Mouse (Mus musculus): ENCODE data around the gene Rnf151. TPM values are rescaled to one million over a fixed set of nuclear protein-coding genes. Genes with fewer than 3 reads are reported as not detected.
"Not testable (repeated sequence)": the region's sequence is repeated elsewhere in the genome, so short reads cannot be mapped to it uniquely, and the experiment has no call there.

The Rnf151 gene
- polyA plus RNA-seq, 1 experiment from 2014 or later: 0.07 TPM

DNA sequence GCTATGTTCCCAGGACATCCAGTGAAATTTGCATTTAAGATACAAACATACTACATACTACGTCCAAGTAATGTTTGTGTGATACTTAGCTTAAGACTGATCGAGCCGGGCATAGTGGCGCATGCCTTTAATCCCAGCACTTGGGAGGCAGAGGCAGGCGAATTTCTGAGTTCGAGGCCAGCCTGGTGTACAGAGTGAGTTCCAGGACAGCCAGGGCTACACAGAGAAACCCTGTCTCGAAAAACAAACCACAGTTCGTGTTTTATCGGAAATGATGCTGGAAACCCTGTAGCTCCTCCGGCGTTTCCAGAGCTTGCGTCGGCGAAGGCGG, 48.7 kb downstream of the Rnf151 start:
- peak overlapping the region; percentile 65 for H3K4me2 ChIP-seq (ENCODE audit: low read depth, low read length)
- ATAC-seq (ENCODE audit: low read depth): not testable (repeated sequence)

DNA sequence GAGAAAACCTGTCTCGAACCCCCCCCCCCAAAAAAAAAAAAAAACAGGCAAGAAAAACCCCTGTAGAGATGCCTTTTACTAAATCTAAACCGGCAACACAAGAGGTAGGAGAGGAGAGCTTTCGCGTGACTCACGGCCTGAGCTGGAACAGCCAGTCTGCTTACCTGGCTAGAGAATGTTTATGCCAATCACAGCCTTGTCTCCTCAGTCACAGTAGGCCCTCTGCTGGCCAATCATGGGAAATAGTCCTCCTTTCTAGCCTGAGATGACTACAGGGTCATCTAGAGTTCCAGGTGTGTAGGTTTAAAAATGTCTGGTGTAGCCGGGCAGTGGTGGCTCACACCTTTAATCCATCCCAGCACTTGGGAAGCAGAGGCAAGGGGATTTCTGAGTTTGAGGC, 50.4 kb downstream of the Rnf151 start:
- peaks cover 26% of the 10 kb centered on the region for H3K4me1 ChIP-seq (ENCODE audit: control insufficient read depth, low read depth, low read length)
- H3K4me2 ChIP-seq (ENCODE audit: low read depth, low read length): no peak overlapping the region
- no peak overlapping the region for H3K27ac ChIP-seq (ENCODE audit: low read length)
- no peak overlapping the region for H3K4me3 ChIP-seq (ENCODE audit: low read depth, low read length)
- 17% methylated on average over 6 of the region's 6 CpGs for WGBS (ENCODE audit: insufficient replicate concordance)
- no peak overlapping the region for H3K9ac ChIP-seq (ENCODE audit: low read depth, low read length)
- no peaks in the 10 kb centered on the region for H3K36me3 ChIP-seq (ENCODE audit: control insufficient read depth, insufficient read depth)
- ATAC-seq (ENCODE audit: low read depth): no peak
- no peaks in the 10 kb centered on the region for H3K9me3 ChIP-seq (replicated peaks; ENCODE audit: control insufficient read depth, low read length)
- H3K27me3 ChIP-seq (ENCODE audit: control insufficient read depth, insufficient read depth, low read depth, low read length): no peaks in the 10 kb centered on the region; the same call in 1 of the 2 replicates

More for the DNA sequence above, 48.7 kb downstream of the Rnf151 start:
- not testable (repeated sequence) for H3K36me3 ChIP-seq (ENCODE audit: control insufficient read depth, insufficient read depth); H3K9me3 ChIP-seq (replicated peaks; ENCODE audit: control insufficient read depth, low read length); H3K27me3 ChIP-seq (ENCODE audit: control insufficient read depth, insufficient read depth, low read depth, low read length)
- H3K4me3 ChIP-seq (ENCODE audit: low read depth, low read length): peak overlapping the region; percentile 87
- peaks cover 27% of the 10 kb centered on the region for H3K4me1 ChIP-seq (ENCODE audit: control insufficient read depth, low read depth, low read length)
- 6% methylated on average over 15 of the region's 15 CpGs for WGBS (ENCODE audit: insufficient replicate concordance)
- H3K27ac ChIP-seq (ENCODE audit: low read length): peak overlapping the region; percentile 71
- H3K9ac ChIP-seq (ENCODE audit: low read depth, low read length): peak overlapping the region; percentile 58

DNA sequence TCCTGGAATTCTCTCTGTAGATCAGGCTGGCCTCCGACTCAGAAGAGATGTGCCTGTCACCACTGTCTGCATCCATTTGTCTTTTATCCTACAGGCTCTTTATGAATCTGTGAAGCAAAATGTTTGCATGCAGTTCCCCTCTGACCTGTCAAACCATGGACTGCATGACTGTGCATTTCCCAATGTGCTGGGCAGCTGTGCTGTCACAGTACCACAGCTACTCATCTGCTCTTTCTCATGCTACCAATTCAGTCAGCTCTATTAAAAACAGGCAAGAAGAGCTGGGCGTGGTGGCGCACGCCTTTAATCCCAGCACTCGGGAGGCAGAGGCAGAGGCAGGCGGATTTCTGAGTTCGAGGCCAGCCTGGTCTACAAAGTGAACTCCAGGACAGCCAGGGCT, 50.9 kb downstream of the Rnf151 start:
- H3K27me3 ChIP-seq (ENCODE audit: control insufficient read depth, insufficient read depth, low read depth, low read length); H3K4me3 ChIP-seq (ENCODE audit: low read depth, low read length); H3K9me3 ChIP-seq (replicated peaks; ENCODE audit: control insufficient read depth, low read length); H3K9ac ChIP-seq (ENCODE audit: low read depth, low read length); ATAC-seq (ENCODE audit: low read depth); H3K4me2 ChIP-seq (ENCODE audit: low read depth, low read length); H3K36me3 ChIP-seq (ENCODE audit: control insufficient read depth, insufficient read depth); H3K27ac ChIP-seq (ENCODE audit: low read length): not testable (repeated sequence)
- 53% methylated on average over 7 of the region's 7 CpGs for whole genome bisulfite sequencing (ENCODE audit: insufficient replicate concordance)
- H3K4me1 ChIP-seq (ENCODE audit: control insufficient read depth, low read depth, low read length): peaks cover 22% of the 10 kb centered on the region

Other genes starting within 250 kb of the Rnf151 start
- 11.4 and 12.3 TPM in 2 replicates for gene E4f1, start 247.8 kb downstream of the Rnf151 start, polyA plus RNA-seq (2015; fragmentation: Nextera tagmentation; extraction: Ambion mirVana)
- 48.2 and 49.0 TPM in 2 replicates for gene Pgp, start 247.7 kb downstream of the Rnf151 start, polyA plus RNA-seq (2015; fragmentation: Nextera tagmentation; extraction: Ambion mirVana)
- not detected in 2 replicates for gene Bricd5, start 244.2 kb downstream of the Rnf151 start, polyA plus RNA-seq (2015; fragmentation: Nextera tagmentation; extraction: Ambion mirVana)
- gene Mlst8, start 239.0 kb downstream of the Rnf151 start, polyA plus RNA-seq (2015; fragmentation: Nextera tagmentation; extraction: Ambion mirVana): 11.8 and 11.9 TPM in 2 replicates
- 0.08 and 0.13 TPM in 2 replicates for gene Caskin1, start 229.5 kb downstream of the Rnf151 start, polyA plus RNA-seq (2015; fragmentation: Nextera tagmentation; extraction: Ambion mirVana)
- gene Traf7, start 190.1 kb downstream of the Rnf151 start, polyA plus RNA-seq (2015; fragmentation: Nextera tagmentation; extraction: Ambion mirVana): 28.5 and 29.6 TPM in 2 replicates
- gene Rab26, start 183.9 kb downstream of the Rnf151 start, polyA plus RNA-seq (2015; fragmentation: Nextera tagmentation; extraction: Ambion mirVana): 0.46 and 0.87 TPM in 2 replicates
- 2.7 and 4.0 TPM in 2 replicates for gene Pkd1, start 168.2 kb downstream of the Rnf151 start, polyA plus RNA-seq (2015; fragmentation: Nextera tagmentation; extraction: Ambion mirVana)
- 20.6 and 23.7 TPM in 2 replicates for gene Tsc2, start 85.4 kb downstream of the Rnf151 start, polyA plus RNA-seq (2015; fragmentation: Nextera tagmentation; extraction: Ambion mirVana)
- gene Nthl1, start 85.4 kb downstream of the Rnf151 start, polyA plus RNA-seq (2015; fragmentation: Nextera tagmentation; extraction: Ambion mirVana): 5.9 and 6.7 TPM in 2 replicates
- gene Slc9a3r2, start 67.7 kb downstream of the Rnf151 start, polyA plus RNA-seq (2015; fragmentation: Nextera tagmentation; extraction: Ambion mirVana): 9.8 and 11.8 TPM in 2 replicates
- 0.15 and 0.38 TPM in 2 replicates for gene Npw, start 59.6 kb downstream of the Rnf151 start, polyA plus RNA-seq (2015; fragmentation: Nextera tagmentation; extraction: Ambion mirVana)
- 6.3 and 8.7 TPM in 2 replicates for gene Zfp598, start 48.4 kb downstream of the Rnf151 start, polyA plus RNA-seq (2015; fragmentation: Nextera tagmentation; extraction: Ambion mirVana)
- gene Syngr3, start 28.1 kb downstream of the Rnf151 start, polyA plus RNA-seq (2015; fragmentation: Nextera tagmentation; extraction: Ambion mirVana): 0.05 and 0.21 TPM in 2 replicates
- gene Gfer, start 21.9 kb downstream of the Rnf151 start, polyA plus RNA-seq (2015; fragmentation: Nextera tagmentation; extraction: Ambion mirVana): 23.7 and 23.9 TPM in 2 replicates
- 0.37 and 0.42 TPM in 2 replicates for gene Noxo1, start 21.8 kb downstream of the Rnf151 start, polyA plus RNA-seq (2015; fragmentation: Nextera tagmentation; extraction: Ambion mirVana)
- gene Tbl3, start 10.4 kb downstream of the Rnf151 start, polyA plus RNA-seq (2015; fragmentation: Nextera tagmentation; extraction: Ambion mirVana): 29.3 and 29.5 TPM in 2 replicates
- 868 and 907 TPM in 2 replicates for gene Rps2, start 53 bp upstream of the Rnf151 start, polyA plus RNA-seq (2015; fragmentation: Nextera tagmentation; extraction: Ambion mirVana)
- 168 and 174 TPM in 2 replicates for gene Ndufb10, start 6.4 kb upstream of the Rnf151 start, polyA plus RNA-seq (2015; fragmentation: Nextera tagmentation; extraction: Ambion mirVana)
- 0.34 TPM in 1 of 2 replicates, not detected in the other for gene Rpl3l, start 9.8 kb upstream of the Rnf151 start, polyA plus RNA-seq (2015; fragmentation: Nextera tagmentation; extraction: Ambion mirVana)
- gene Msrb1, start 18.6 kb upstream of the Rnf151 start, polyA plus RNA-seq (2015; fragmentation: Nextera tagmentation; extraction: Ambion mirVana): 30.0 and 33.9 TPM in 2 replicates
- 0.24 TPM in 1 of 2 replicates, not detected in the other for gene Hs3st6, start 34.9 kb upstream of the Rnf151 start, polyA plus RNA-seq (2015; fragmentation: Nextera tagmentation; extraction: Ambion mirVana)
- 0.30 and 0.56 TPM in 2 replicates for gene Meiob, start 86.2 kb upstream of the Rnf151 start, polyA plus RNA-seq (2015; fragmentation: Nextera tagmentation; extraction: Ambion mirVana)
- 124 and 125 TPM in 2 replicates for gene Hagh, start 122.1 kb upstream of the Rnf151 start, polyA plus RNA-seq (2015; fragmentation: Nextera tagmentation; extraction: Ambion mirVana)
- 46.3 and 47.3 TPM in 2 replicates for gene Fahd1, start 132.3 kb upstream of the Rnf151 start, polyA plus RNA-seq (2015; fragmentation: Nextera tagmentation; extraction: Ambion mirVana)
- gene Igfals, start 147.9 kb upstream of the Rnf151 start, polyA plus RNA-seq (2015; fragmentation: Nextera tagmentation; extraction: Ambion mirVana): 11.0 and 11.7 TPM in 2 replicates
- gene Nubp2, start 168.3 kb upstream of the Rnf151 start, polyA plus RNA-seq (2015; fragmentation: Nextera tagmentation; extraction: Ambion mirVana): 53.2 and 55.5 TPM in 2 replicates
- gene Spsb3, start 168.6 kb upstream of the Rnf151 start, polyA plus RNA-seq (2015; fragmentation: Nextera tagmentation; extraction: Ambion mirVana): 38.9 and 40.3 TPM in 2 replicates
- 12.1 and 12.2 TPM in 2 replicates for gene Eme2, start 177.0 kb upstream of the Rnf151 start, polyA plus RNA-seq (2015; fragmentation: Nextera tagmentation; extraction: Ambion mirVana)
- 48.9 and 50.7 TPM in 2 replicates for gene Mrps34, start 177.1 kb upstream of the Rnf151 start, polyA plus RNA-seq (2015; fragmentation: Nextera tagmentation; extraction: Ambion mirVana)
- gene Nme3, start 178.4 kb upstream of the Rnf151 start, polyA plus RNA-seq (2015; fragmentation: Nextera tagmentation; extraction: Ambion mirVana): 46.7 and 54.0 TPM in 2 replicates
- 9.5 and 11.6 TPM in 2 replicates for gene Mapk8ip3, start 218.9 kb upstream of the Rnf151 start, polyA plus RNA-seq (2015; fragmentation: Nextera tagmentation; extraction: Ambion mirVana)
- 52.6 and 53.6 TPM in 2 replicates for gene Jpt2, start 242.6 kb upstream of the Rnf151 start, polyA plus RNA-seq (2015; fragmentation: Nextera tagmentation; extraction: Ambion mirVana)